Mouse (Mus musculus): ENCODE results near the gene Gphn.
"Not testable (repeated sequence)": the region's sequence is repeated elsewhere in the genome, so short reads cannot be mapped to it uniquely, and the experiment has no call there.

The Gphn gene

GRCm38 (mm10) chr12:78356472-78356871, 130.3 kb downstream of the Gphn start:
- no peak for DNase-seq (ENCODE audit: low spot score in 2 of 2)

DNA sequence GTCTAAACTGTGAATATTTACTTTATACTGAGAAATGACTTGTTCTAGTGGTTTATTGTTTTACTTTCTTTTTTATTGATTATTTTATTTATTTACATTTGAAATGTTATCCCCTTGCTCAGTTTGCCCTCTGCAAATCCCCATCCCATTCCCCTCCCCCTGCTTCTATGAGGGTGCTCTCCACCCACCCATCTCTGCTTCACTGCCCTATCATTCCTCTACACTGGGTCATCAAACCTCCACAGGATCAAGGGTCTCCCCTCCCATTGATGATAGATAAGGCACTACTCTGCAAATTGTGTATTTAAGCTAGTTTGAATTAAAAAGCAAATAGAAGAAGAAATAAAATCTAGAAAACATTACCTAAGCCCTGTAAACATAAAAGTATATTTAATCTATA, 163.1 kb downstream of the Gphn start:
- DNase-seq (ENCODE audit: low spot score in 2 of 2): no peak

DNA sequence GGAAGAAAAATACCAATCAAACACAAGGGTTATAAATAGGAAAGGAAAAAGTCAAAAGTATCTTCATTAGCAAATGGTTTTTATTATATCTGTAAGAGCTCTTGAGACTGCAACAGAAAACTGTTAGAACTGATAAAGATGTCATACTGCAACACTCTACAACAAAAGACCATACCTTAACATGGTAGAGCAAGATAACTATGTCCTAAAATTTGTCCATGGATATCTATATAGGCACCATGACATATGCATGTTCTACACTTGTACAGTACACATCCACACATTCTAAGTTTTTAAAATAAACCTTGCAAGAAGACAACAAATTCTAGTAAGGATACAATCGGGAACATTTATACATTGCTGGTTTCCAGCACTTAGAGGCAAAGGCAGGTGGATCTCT, 169.1 kb downstream of the Gphn start:
- no peak for DNase-seq (ENCODE audit: low spot score in 2 of 2)

- not testable (repeated sequence) for DNase-seq (ENCODE audit: low spot score in 2 of 2)
These were observed 181.3 kb downstream of the Gphn start for GRCm38 (mm10) chr12:78407518-78407917.

DNA sequence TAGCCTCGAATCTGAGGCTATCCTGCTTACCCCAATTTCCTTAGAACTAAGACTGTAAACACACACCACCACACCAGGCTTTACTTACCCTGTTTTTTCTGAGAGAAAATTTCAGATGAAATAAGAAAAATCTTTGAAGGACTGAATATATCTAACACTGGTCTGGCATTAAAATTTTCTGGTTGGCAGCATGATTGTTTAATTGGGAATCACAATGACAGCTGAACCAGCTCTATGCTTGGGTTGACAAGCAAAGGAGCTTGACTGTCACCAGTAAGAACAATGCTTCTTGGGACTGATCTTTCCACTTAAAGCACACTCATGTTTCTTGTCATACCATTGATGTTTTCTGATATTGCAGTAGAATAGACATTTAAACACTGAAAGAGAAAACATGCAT, 296.0 kb downstream of the Gphn start:
- no peak for DNase-seq (ENCODE audit: low spot score in 2 of 2)

- DNase-seq (ENCODE audit: low spot score in 2 of 2): no peak
These were observed 296.7 kb downstream of the Gphn start for GRCm38 (mm10) chr12:78522804-78523394.

DNA sequence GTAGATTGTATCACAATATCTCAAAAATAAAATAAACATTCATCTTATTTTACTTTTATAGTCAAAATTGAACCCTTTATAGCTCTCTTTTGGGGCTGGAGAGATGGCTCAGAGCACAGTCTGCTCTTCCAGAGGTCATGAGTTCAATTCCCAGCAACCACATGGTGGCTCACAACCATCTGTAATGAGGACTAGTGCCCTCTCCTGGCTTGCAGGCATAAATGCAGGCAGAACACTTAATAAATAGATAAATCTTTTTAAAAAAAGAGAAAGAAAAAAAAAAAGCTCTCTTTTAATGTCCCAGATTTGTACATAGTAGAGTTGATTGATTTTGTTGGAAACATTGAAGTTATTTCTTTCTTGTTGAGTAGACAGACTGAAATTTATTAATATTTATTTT, 311.4 kb downstream of the Gphn start:
- not testable (repeated sequence) for DNase-seq (ENCODE audit: low spot score in 2 of 2)

DNA sequence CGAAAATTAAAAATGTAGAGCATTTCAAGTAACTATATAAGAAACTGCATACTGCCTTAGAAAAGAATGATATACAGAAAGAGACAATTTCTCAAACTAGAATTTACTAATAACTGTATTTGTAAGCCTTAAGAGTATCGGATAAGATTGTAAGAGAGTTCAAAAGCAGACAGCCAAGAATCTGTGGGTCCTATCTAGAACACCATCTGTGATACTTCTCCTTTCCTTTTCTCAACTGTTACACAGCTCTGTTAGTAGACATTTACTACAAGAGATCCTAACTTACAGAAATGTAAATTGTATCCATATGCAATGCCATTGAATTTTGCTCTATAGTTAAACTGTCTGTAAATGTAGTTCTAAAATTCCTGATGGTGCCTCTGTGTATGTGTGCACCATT, 324.7 kb downstream of the Gphn start:
- no peak for DNase-seq (ENCODE audit: low spot score in 2 of 2)

GRCm38 (mm10) chr12:78631816-78632215, 405.6 kb downstream of the Gphn start:
- DNase-seq (ENCODE audit: low spot score in 2 of 2): no peak

DNA sequence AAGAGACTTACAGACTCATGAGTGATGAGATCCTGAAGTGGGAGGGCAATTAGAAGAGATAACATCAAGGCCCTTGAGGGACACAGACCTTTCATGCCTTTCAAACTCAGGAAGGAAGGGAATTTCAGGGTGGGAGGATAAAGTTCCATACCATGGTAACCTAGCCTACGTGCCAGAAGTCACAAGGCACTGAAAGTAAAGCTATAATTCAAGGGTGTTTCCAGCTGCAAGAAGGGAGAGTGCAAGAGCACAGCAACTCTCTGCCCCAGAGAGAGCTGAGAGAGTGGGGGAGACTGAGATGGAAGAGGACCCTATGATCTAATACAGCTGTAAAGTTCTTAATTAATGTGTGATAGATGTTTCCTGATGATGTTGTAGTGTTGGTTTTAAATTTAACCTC, 413.3 kb downstream of the Gphn start:
- DNase-seq (ENCODE audit: low spot score in 2 of 2): no peak

DNA sequence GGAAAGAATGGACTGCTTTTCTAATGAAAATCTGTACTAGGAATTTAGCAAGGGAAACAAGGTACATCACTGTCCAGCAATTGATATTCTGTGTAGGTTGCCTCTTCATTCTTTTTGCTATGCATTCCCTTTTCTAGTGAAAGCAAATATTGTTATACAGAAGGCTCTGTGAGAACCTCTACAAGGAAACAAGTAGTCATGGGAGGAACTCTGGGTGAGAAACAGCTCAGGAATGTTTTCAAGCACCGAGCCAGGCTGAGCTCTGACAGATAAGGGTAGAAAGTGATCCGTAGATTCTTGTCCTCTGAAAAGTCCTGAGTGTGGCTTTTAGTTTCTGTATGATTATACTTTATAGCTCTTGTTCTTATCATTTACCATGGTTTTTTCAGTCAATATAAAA, 413.9 kb downstream of the Gphn start:
- no peak for DNase-seq (ENCODE audit: low spot score in 2 of 2)

GRCm38 (mm10) chr12:78641220-78641619, 415.0 kb downstream of the Gphn start:
- no peak for DNase-seq (ENCODE audit: low spot score in 2 of 2)

DNA sequence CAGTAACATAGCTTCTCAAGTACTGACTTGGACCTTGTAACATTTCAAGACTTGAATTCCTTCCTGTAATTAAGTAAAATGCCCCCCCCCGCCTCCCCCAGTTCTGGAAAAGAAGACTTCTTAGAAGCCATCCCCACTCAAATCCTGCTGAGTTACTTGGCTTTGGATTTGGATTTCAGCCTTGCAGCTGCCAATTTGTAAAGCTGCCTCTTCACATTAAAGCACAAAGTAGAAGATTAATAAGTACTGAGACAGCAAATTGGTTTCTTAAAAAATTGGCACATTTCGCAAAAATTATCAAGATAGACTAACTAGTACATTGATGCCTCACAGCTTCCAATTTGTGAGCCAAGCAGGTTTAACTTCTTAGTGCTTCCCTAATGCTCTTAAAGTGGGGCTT, 417.5 kb downstream of the Gphn start:
- DNase-seq (ENCODE audit: low spot score in 2 of 2): no peak

DNA sequence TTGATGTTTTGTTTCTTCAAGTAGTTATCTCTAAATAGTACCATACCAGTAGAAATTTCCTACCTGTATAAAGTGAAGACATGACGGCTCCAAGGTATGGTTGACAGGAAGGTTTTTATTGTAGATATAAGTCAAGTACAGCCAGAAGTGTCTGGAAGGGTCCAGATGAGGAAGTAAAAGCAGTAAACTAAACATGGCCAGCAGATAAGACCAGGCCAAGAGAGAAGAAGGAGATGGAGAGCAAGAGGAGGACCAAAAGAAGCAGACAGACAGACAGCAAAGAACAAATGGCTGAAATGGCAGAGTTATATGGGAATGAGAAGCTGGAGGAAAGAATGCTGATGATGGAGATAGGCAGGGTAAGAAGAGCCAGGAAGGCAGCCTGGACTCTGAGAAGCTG, 419.1 kb downstream of the Gphn start:
- no peak for DNase-seq (ENCODE audit: low spot score in 2 of 2)

DNA sequence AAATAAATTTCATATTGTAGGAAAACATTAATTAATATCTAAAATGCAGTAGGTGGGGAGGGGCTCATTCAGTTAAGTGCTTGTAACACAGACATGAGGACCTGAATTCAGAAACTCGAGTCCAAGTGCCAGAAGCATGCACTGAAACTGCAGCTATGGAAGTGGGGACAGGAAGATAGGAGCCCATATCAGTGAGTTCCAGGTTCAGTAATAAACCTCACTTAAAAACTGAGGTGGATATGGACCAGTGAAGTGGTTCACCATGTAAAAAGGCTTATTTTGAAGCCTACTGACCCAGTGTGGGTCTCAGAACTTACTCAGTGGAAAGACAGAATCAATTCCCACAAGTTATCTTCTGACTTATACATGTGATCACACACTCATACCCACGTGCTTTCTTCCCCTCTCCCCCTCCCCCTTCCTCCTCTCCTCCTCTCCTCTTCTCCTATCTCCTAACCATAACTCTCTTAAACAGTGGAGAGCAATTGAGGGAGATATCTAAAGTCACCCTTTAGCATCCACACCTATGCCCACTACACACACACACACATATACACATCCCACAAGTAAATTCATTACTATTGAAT, 433.6 kb downstream of the Gphn start:
- DNase-seq (ENCODE audit: low spot score in 2 of 2): no peak

GRCm38 (mm10) chr12:78678101-78678806, 452.1 kb downstream of the Gphn start:
- DNase-seq (ENCODE audit: low spot score in 2 of 2): no peak

GRCm38 (mm10) chr12:78678807-78679189, 452.6 kb downstream of the Gphn start:
- no peak for DNase-seq (ENCODE audit: low spot score in 2 of 2)

DNA sequence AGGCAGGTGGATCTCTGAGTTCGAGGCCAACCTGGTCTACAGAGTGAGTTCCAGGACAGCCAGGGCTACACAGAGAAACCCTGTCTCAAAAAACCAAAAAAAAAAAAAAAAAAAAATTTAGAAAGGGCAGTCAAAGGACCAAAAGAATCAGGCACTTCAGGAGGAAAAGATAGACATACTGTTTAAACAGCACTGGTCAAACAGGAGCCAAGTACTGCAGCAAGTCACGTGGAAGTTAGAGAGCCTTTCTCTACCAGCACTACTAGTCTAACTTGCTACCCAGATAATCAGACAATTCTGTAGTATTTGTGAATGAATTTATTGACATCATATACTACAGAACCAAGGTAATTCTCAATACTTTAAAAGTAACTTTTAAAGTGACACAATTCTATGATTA, 454.9 kb downstream of the Gphn start:
- DNase-seq (ENCODE audit: low spot score in 2 of 2): no peak

DNA sequence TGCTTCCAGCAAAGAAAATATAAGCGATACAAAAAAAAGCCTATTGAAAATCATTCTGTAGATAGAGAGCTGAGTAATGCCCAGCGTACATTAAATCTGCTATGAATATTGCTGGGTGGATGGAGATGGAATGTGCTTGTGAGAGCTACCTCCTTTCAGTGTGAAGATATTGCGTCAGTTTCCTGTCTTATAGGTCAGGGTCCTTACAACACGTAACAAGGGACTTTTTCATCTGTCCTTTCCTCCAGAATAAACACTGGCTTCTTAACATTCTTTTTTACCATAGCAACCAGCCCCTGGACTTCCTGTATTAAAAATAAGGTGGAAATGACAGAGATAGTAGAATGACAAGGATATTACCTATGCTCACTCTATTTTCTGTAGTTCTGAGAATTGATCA, 456.1 kb downstream of the Gphn start:
- DNase-seq (ENCODE audit: low spot score in 2 of 2): no peak

GRCm38 (mm10) chr12:78685669-78686215, 459.6 kb downstream of the Gphn start:
- DNase-seq (ENCODE audit: low spot score in 2 of 2): no peak

GRCm38 (mm10) chr12:78688876-78689275, 462.7 kb downstream of the Gphn start:
- no peak for DNase-seq (ENCODE audit: low spot score in 2 of 2)

DNA sequence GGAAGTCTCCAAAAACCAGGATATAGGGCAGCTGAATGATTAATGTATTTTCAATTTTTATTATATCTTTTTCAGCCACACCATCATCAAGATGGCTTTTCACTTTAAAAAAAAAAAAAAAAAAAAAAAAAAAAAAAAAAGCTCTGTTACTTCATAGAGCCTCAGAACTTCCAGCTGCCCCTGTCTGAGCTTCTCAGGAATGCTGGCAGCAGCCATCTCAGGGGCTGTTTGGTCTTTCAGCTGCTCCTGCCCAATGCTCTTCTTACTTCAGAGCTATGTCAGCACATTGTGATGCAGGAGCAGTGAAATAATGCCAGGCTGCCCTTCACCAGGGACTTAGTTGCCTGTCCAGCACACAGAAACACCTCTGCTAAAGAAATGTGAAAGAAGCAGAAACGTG, 465.1 kb downstream of the Gphn start, which contains the start of gene Fam71d:
Gene Fam71d, plus strand, starts transcription at position 211 of the 400 bp plus-strand sequence.
- DNase-seq (ENCODE audit: low spot score in 2 of 2): no peak

GRCm38 (mm10) chr12:78693281-78693680, 467.1 kb downstream of the Gphn start:
- DNase-seq (ENCODE audit: low spot score in 2 of 2): no peak

Measured in right cerebral cortex, postnatal 36 days (tissue).